Mouse (Mus musculus): ENCODE results near the gene Strap. TPM values are rescaled to one million over a fixed set of nuclear protein-coding genes. Genes with fewer than 3 reads are reported as not detected.

The Strap gene
- polyA plus RNA-seq (2012; rRNA removed) = 86.3 and 103 TPM in 2 replicates

DNA sequence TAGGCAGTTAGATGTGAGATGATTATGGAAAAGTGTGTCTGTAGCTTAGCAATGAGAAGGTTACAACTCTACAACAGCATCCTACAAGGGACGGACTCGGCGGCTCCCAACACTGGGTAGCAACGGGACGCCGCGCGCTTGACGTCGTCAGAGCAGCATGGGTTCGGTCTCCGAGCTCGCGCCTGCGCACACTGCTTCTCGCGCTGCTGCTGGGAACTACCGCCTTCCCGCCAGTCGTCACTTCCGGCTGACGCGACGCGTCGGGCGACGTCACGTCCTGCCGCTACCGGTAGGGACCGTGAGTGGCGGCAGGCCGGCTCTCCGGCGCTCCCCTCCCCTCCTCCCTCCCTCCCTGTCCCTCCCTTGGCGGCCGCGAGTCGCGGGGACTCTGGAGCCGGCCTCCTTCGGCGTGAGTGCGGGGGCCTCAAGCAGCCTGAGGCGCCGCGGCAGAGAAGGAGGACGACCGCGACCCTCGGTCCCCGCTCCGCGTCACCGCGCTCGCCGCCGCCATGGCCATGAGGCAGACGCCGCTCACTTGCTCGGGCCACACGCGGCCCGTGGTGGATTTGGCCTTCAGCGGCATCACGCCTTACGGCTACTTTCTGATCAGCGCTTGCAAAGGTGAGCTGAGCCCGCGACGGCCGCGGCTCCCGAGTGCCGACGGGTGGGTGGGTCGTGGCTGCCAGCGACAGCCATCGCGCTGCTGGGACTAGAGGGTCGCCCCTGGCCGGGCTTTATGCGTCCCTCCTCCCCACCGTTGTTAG lies at the start of gene Strap:
Gene Strap (plus strand): TSS at position 233 of the 764 bp plus-strand sequence.

DNA sequence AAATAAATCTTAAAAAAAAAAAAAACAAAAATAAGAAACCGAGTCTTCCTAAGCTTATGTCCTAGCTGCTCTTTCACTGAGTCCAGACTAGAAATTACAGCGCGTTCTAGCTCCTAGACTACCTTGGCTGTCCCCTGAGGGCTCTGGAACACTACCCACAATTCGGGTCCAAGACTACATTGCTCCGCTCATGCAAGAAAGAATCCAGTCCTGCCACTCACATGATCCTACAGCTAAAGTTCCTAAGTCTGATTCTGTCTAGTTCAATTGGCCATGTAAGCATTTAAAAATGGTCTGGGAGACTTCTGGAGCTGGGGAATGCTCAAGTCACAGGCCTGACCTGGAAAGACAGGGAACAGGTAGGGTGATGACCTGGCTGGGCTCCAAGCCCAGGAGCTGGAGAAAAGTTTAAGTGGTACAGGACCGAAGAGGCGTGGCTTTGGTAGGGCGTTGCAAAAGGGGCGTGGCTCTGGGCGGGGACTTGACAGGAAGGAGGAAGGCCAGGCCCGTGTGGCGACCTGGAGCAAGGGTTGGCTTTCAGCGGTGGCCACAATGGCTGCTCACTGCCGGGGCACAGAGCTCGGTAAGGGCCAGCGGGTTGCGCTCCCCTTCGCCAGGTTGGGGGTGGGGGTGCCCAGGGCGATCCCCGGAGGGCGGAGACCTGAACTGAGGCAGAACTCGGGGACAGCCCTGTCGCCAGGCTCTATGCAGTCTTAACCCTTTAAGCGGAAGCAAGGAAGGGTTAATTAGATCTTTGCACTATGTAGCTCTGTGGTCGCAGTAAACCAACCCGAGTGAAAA lies 19.4 kb downstream of the Strap start, which contains the start of gene Dera:
Gene Dera (plus strand): TSS at position 491 of the 801 bp plus-strand sequence.

Other genes starting within 250 kb of the Strap start
- gene Eps8, start 80.2 kb upstream of the Strap start, polyA plus RNA-seq (2012; rRNA removed) = 4.8 and 4.9 TPM in 2 replicates
- gene Dera, start 19.5 kb downstream of the Strap start, polyA plus RNA-seq (2012; rRNA removed) = 18.7 and 25.5 TPM in 2 replicates

Data from central nervous system, embryonic 11.5 days (tissue).